Comparison of ENCODE assay signal across 24 mouse cellular contexts in the genomic region with DNA sequence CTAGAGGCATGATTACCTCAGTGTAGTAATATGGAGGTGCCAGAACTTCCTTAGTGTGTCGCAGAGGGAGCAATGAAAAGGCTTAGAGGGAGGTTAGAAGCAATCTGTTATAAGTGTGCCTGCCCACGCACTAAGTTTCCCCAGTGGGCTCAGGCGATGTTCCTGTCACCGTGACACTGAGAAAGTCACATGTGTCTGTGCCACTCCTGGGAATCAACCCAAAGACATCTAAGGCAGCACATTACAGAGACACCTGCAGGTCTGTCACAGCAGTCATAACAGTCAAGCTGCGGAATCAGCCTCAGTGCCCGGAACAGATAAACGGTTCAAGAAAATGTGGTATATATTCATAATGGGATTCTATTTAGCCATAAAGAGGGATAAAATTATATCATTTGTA. TPM values are rescaled to one million over a fixed set of nuclear protein-coding genes. Genes with fewer than 3 reads are reported as not detected.
A peak's percentile ranks its signal among the peaks of the same experiment; 100 is the strongest.
DNase-seq lines count a peak whose midpoint lies in the region; ATAC-seq and TF ChIP-seq lines count a peak whose summit lies in the region.
"Had no signal": no experiment of that assay in that cellular context is flagged by ENCODE, and none has a peak within 500 bp of the region (broad histone marks: within the 10 kb centered on the region; RNA-seq: fewer than 3 reads in every experiment).

No protein-coding gene starts in this region.

- peaks cover 53% of the 10 kb centered on the region for H3K4me1 ChIP-seq in midbrain, embryonic 13.5 days (replicated peaks)
- H3K4me1 ChIP-seq in midbrain, embryonic 11.5 days (ENCODE audit: control insufficient read depth, insufficient read depth, low read length) = peaks cover 15% of the 10 kb centered on the region
- peaks cover 38% of the 10 kb centered on the region for H3K4me1 ChIP-seq in forebrain, embryonic 15.5 days
- no peaks in the 10 kb centered on the region for H3K4me1 ChIP-seq in lung, postnatal 0 days (ENCODE audit: insufficient read depth, low read depth, low read length)

- peak overlapping the region; percentile 95 for H3K27ac ChIP-seq in midbrain, embryonic 13.5 days
- H3K27ac ChIP-seq in midbrain, embryonic 11.5 days (ENCODE audit: low read depth, low read length) = no peak overlapping the region
- 0 out of 2 replicates have a peak overlapping the region, but pooled peaks have one; percentile 38 for H3K27ac ChIP-seq in forebrain, embryonic 15.5 days (replicated peaks)
- H3K27ac ChIP-seq in lung, postnatal 0 days (ENCODE audit: low read length) = no peak overlapping the region
- H3K27ac ChIP-seq: embryonic facial prominence, embryonic 15.5 days; limb, embryonic 10.5 days; stomach, postnatal 0 days had no signal

- no peak for DNase-seq in midbrain, embryonic 11.5 days (ENCODE audit: low spot score, missing footprints)
- DNase-seq in frontal cortex, postnatal 14 days (ENCODE audit: low spot score in 2 of 2) = peak; percentile 28 to 52
- peak; percentile 50 to 70 for DNase-seq in right cerebral cortex, postnatal 10 days (ENCODE audit: low spot score in 2 of 2)
- no peak for DNase-seq in cerebellum, postnatal 14 days
- no peak for DNase-seq in lung, postnatal 0 days (ENCODE audit: low spot score)
- DNase-seq: adrenal gland, postnatal 25 days; cerebellum, adult 9-11 months; embryo, embryonic 11 days; gastrocnemius, postnatal 25 days; heart, postnatal 10 days; kidney, postnatal 10 days; lung, adult 2 months; lung, postnatal 4 days; thymus, postnatal 36 days had no signal

- 74% methylated on average over 7 of the region's 7 CpGs for WGBS in midbrain, embryonic 13.5 days
- WGBS in midbrain, embryonic 11.5 days = 86% methylated on average over 7 of the region's 7 CpGs
- WGBS in forebrain, embryonic 15.5 days = 58% methylated on average over 7 of the region's 7 CpGs
- WGBS in lung, postnatal 0 days = 75% methylated on average over 7 of the region's 7 CpGs

- no peaks in the 10 kb centered on the region for H3K36me3 ChIP-seq in midbrain, embryonic 13.5 days
- no peaks in the 10 kb centered on the region for H3K36me3 ChIP-seq in midbrain, embryonic 11.5 days (ENCODE audit: control insufficient read depth, insufficient read depth, low read length)
- H3K36me3 ChIP-seq in forebrain, embryonic 15.5 days = no peaks in the 10 kb centered on the region
- no peaks in the 10 kb centered on the region for H3K36me3 ChIP-seq in lung, postnatal 0 days (ENCODE audit: insufficient read depth, low read length)
- H3K36me3 ChIP-seq: embryonic facial prominence, embryonic 15.5 days; hindbrain, embryonic 12.5 days; limb, embryonic 10.5 days had no signal

- no peak overlapping the region for H3K4me3 ChIP-seq in midbrain, embryonic 13.5 days (replicated peaks)
- H3K4me3 ChIP-seq in midbrain, embryonic 11.5 days (ENCODE audit: low read depth, low read length) = no peak overlapping the region
- H3K4me3 ChIP-seq in forebrain, embryonic 15.5 days = no peak overlapping the region
- H3K4me3 ChIP-seq in lung, postnatal 0 days (ENCODE audit: low read depth, low read length) = no peak overlapping the region
- H3K4me3 ChIP-seq: embryonic facial prominence, embryonic 15.5 days; hindbrain, embryonic 12.5 days; limb, embryonic 10.5 days had no signal

- no peak for TF ChIP-seq EP300 in lung, postnatal 0 days (IDR thresholded peaks at IDR 0.05)

- no peak overlapping the region for H3K4me2 ChIP-seq in midbrain, embryonic 13.5 days (replicated peaks)
- H3K4me2 ChIP-seq in midbrain, embryonic 11.5 days = no peak overlapping the region
- H3K4me2 ChIP-seq in forebrain, embryonic 15.5 days (replicated peaks) = no peak overlapping the region
- no peak overlapping the region for H3K4me2 ChIP-seq in lung, postnatal 0 days (replicated peaks; ENCODE audit: low read depth, low read length)
- H3K4me2 ChIP-seq: embryonic facial prominence, embryonic 15.5 days; hindbrain, embryonic 12.5 days; liver, embryonic 11.5 days had no signal

- no peak for TF ChIP-seq CTCF in lung, postnatal 0 days (IDR thresholded peaks at IDR 0.05)

- no peaks in the 10 kb centered on the region for H3K9me3 ChIP-seq in midbrain, embryonic 13.5 days
- H3K9me3 ChIP-seq in midbrain, embryonic 11.5 days (ENCODE audit: control insufficient read depth, low read length) = no peaks in the 10 kb centered on the region
- no peaks in the 10 kb centered on the region for H3K9me3 ChIP-seq in forebrain, embryonic 15.5 days
- no peaks in the 10 kb centered on the region for H3K9me3 ChIP-seq in lung, postnatal 0 days (ENCODE audit: low read length)
- H3K9me3 ChIP-seq: embryonic facial prominence, embryonic 15.5 days; hindbrain, embryonic 12.5 days; limb, embryonic 10.5 days had no signal

- H3K27me3 ChIP-seq in midbrain, embryonic 13.5 days = peaks cover 34% of the 10 kb centered on the region
- peaks cover 16% of the 10 kb centered on the region for H3K27me3 ChIP-seq in midbrain, embryonic 11.5 days (ENCODE audit: control insufficient read depth, insufficient read depth, low read length)
- no peaks in the 10 kb centered on the region for H3K27me3 ChIP-seq in forebrain, embryonic 15.5 days
- peaks cover 31% of the 10 kb centered on the region for H3K27me3 ChIP-seq in lung, postnatal 0 days (replicated peaks; ENCODE audit: insufficient read depth, low read length)

- ATAC-seq in midbrain, embryonic 13.5 days = no peak
- no peak for ATAC-seq in midbrain, embryonic 11.5 days (ENCODE audit: low FRiP score)
- no peak for ATAC-seq in forebrain, embryonic 15.5 days (replicated peaks)
- no peak for ATAC-seq in lung, postnatal 0 days
- ATAC-seq: activated CD4-positive, CD25-positive, alpha-beta regulatory T cell, adult 4 months; intestine, embryonic 16.5 days; Patski had no signal

- no peak overlapping the region for H3K9ac ChIP-seq in midbrain, embryonic 13.5 days (replicated peaks)
- H3K9ac ChIP-seq in midbrain, embryonic 11.5 days (ENCODE audit: low read length) = no peak overlapping the region
- no peak overlapping the region for H3K9ac ChIP-seq in forebrain, embryonic 15.5 days (replicated peaks)
- no peak overlapping the region for H3K9ac ChIP-seq in lung, postnatal 0 days (replicated peaks; ENCODE audit: low read depth)
- H3K9ac ChIP-seq: embryonic facial prominence, embryonic 15.5 days; hindbrain, embryonic 12.5 days had no signal

RNA-seq across cellular contexts. Expression of gene Igfbpl1, which starts 5.3 kb away (rescaled TPM):
- 69.9 and 83.3 TPM in 2 replicates for polyA plus RNA-seq in midbrain, embryonic 13.5 days (2015; fragmentation: Nextera tagmentation; extraction: Ambion mirVana)
- 55.9 and 57.5 TPM in 2 replicates for polyA plus RNA-seq in midbrain, embryonic 11.5 days (2014; fragmentation: Nextera tagmentation; extraction: Ambion mirVana)
- polyA plus RNA-seq in forebrain, embryonic 15.5 days (2015; fragmentation: Nextera tagmentation; extraction: Ambion mirVana) = 114 and 126 TPM in 2 replicates
- polyA plus RNA-seq in lung, postnatal 0 days (2015; fragmentation: Nextera tagmentation; extraction: Ambion mirVana) = not detected in 2 replicates
- polyA plus RNA-seq: activated CD4-positive, CD25-positive, alpha-beta regulatory T cell, adult 4 months; Patski had no signal

RNA-seq across cellular contexts. Expression of gene Stra6l, which starts 16.5 kb away (rescaled TPM):
- 1.1 and 1.2 TPM in 2 replicates for polyA plus RNA-seq in midbrain, embryonic 13.5 days (2015; fragmentation: Nextera tagmentation; extraction: Ambion mirVana)
- polyA plus RNA-seq in midbrain, embryonic 11.5 days (2014; fragmentation: Nextera tagmentation; extraction: Ambion mirVana) = 0.11 and 0.59 TPM in 2 replicates
- 1.5 and 1.6 TPM in 2 replicates for polyA plus RNA-seq in forebrain, embryonic 15.5 days (2015; fragmentation: Nextera tagmentation; extraction: Ambion mirVana)
- polyA plus RNA-seq in lung, postnatal 0 days (2015; fragmentation: Nextera tagmentation; extraction: Ambion mirVana) = 0.05 TPM in 1 of 2 replicates, not detected in the other

RNA-seq across cellular contexts. Expression of gene Aldh1b1, which starts 33.2 kb away (rescaled TPM):
- 15.8 and 17.6 TPM in 2 replicates for polyA plus RNA-seq in midbrain, embryonic 13.5 days (2015; fragmentation: Nextera tagmentation; extraction: Ambion mirVana)
- 3.1 TPM in 2 replicates for polyA plus RNA-seq in midbrain, embryonic 11.5 days (2014; fragmentation: Nextera tagmentation; extraction: Ambion mirVana)
- polyA plus RNA-seq in forebrain, embryonic 15.5 days (2015; fragmentation: Nextera tagmentation; extraction: Ambion mirVana) = 25.7 and 27.4 TPM in 2 replicates
- polyA plus RNA-seq in lung, postnatal 0 days (2015; fragmentation: Nextera tagmentation; extraction: Ambion mirVana) = 3.7 and 5.5 TPM in 2 replicates

RNA-seq across cellular contexts. Expression of gene Ccdc180, which starts 58.1 kb away (rescaled TPM):
- 0.14 and 0.43 TPM in 2 replicates for polyA plus RNA-seq in midbrain, embryonic 13.5 days (2015; fragmentation: Nextera tagmentation; extraction: Ambion mirVana)
- 0.08 TPM in 1 of 2 replicates, not detected in the other for polyA plus RNA-seq in midbrain, embryonic 11.5 days (2014; fragmentation: Nextera tagmentation; extraction: Ambion mirVana)
- polyA plus RNA-seq in forebrain, embryonic 15.5 days (2015; fragmentation: Nextera tagmentation; extraction: Ambion mirVana) = 0.27 and 0.59 TPM in 2 replicates
- polyA plus RNA-seq in lung, postnatal 0 days (2015; fragmentation: Nextera tagmentation; extraction: Ambion mirVana) = 1.4 and 2.9 TPM in 2 replicates
- polyA plus RNA-seq: limb, embryonic 10.5 days; Patski had no signal

Comparison
In these comparisons a context has a peak if more than half of its experiments do, and no peak if none do; other contexts are left out.
1. H3K27ac ChIP-seq: peak in midbrain, embryonic 13.5 days (single experiment) and forebrain, embryonic 15.5 days (single experiment); none in midbrain, embryonic 11.5 days (single experiment) and lung, postnatal 0 days (single experiment).
2. DNase-seq: peak in frontal cortex, postnatal 14 days (2 of 2) and right cerebral cortex, postnatal 10 days (2 of 2); none in midbrain, embryonic 11.5 days (single experiment), cerebellum, postnatal 14 days (0 of 2) and lung, postnatal 0 days (single experiment).
3. RNA of gene Igfbpl1, which starts 5.3 kb away (polyA plus RNA-seq): 114 to 126 TPM in forebrain, embryonic 15.5 days, 69.9 to 83.3 TPM in midbrain, embryonic 13.5 days and 55.9 to 57.5 TPM in midbrain, embryonic 11.5 days; not detected in lung, postnatal 0 days; every median in the first group is over 10 times any median in the second.